In the genomic region with DNA sequence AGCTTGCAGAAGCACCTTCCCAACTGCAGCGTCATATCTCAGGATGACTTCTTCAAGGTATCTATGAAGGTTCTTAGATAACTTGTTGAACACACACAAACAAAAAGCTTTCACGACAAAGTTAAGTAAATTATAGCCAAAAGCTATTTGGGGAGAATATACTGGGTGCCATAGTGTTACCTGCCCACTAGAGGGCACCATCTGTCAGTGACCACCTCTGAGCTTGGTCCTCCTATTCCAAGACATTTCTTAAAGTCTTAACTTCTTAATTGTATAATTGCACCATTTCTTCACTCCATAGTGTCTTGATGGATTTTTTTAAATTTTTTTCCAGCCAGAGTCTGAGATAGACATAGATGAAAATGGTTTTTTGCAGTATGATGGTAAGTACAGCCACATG, we compare ENCODE assay signal across 9 mouse cellular contexts. TPM values are rescaled to one million over a fixed set of nuclear protein-coding genes. Genes with fewer than 3 reads are reported as not detected.
DNase-seq lines count a peak whose midpoint lies in the region; ATAC-seq and TF ChIP-seq lines count a peak whose summit lies in the region.
"Had no signal": no experiment of that assay in that cellular context is flagged by ENCODE, and none has a peak within 500 bp of the region (broad histone marks: within the 10 kb centered on the region; RNA-seq: fewer than 3 reads in every experiment).

No protein-coding gene starts in this region.

- DNase-seq in gastrocnemius, adult 2 months = no peak
- no peak for DNase-seq in gastrocnemius, postnatal 10 days
- DNase-seq in midbrain, embryonic 14.5 days = peak; percentile 13
- DNase-seq in Muller cell, postnatal 12 days (ENCODE audit: inconsistent ontology term) = no peak

- no peaks in the 10 kb centered on the region for H3K27me3 ChIP-seq in midbrain, embryonic 14.5 days (ENCODE audit: control insufficient read depth, insufficient read depth, low read length)
- H3K27me3 ChIP-seq in midbrain, embryonic 13.5 days = no peaks in the 10 kb centered on the region
- H3K27me3 ChIP-seq in small intestine, adult 2 months (ENCODE audit: control insufficient read depth, insufficient read depth, low read length) = no peaks in the 10 kb centered on the region
- no peaks in the 10 kb centered on the region for H3K27me3 ChIP-seq in heart, embryonic 11.5 days (ENCODE audit: control insufficient read depth, insufficient read depth, low read length)
- H3K27me3 ChIP-seq: limb, embryonic 15.5 days had no signal

- peak; percentile 80 for TF ChIP-seq CTCF in gastrocnemius, adult 2 months (IDR thresholded peaks at IDR 0.05)
- peak; percentile 33; the same call in 1 of the 2 replicates for TF ChIP-seq CTCF in small intestine, adult 2 months (IDR thresholded peaks at IDR 0.05; ENCODE audit: extremely low read depth, insufficient read length, insufficient replicate concordance, low read depth, low read length)

- H3K9me3 ChIP-seq in midbrain, embryonic 14.5 days (ENCODE audit: control insufficient read depth, low read length) = no peaks in the 10 kb centered on the region
- no peaks in the 10 kb centered on the region for H3K9me3 ChIP-seq in midbrain, embryonic 13.5 days
- no peaks in the 10 kb centered on the region for H3K9me3 ChIP-seq in heart, embryonic 11.5 days (replicated peaks; ENCODE audit: control insufficient read depth, low read length)
- H3K9me3 ChIP-seq: limb, embryonic 15.5 days had no signal

- TF ChIP-seq POLR2A in small intestine, adult 2 months (IDR thresholded peaks at IDR 0.05; ENCODE audit: low read depth, low read length) = no peak

- H3K4me2 ChIP-seq in midbrain, embryonic 14.5 days (ENCODE audit: low read length) = no peak overlapping the region
- no peak overlapping the region for H3K4me2 ChIP-seq in midbrain, embryonic 13.5 days (replicated peaks)
- H3K4me2 ChIP-seq in heart, embryonic 11.5 days = no peak overlapping the region
- H3K4me2 ChIP-seq: limb, embryonic 15.5 days had no signal

- WGBS in midbrain, embryonic 14.5 days = 28% methylated on average over 2 of the region's 2 CpGs
- WGBS in midbrain, embryonic 13.5 days = 30% methylated on average over 2 of the region's 2 CpGs
- 27% methylated on average over 2 of the region's 2 CpGs for WGBS in small intestine, adult 2 months
- 27% methylated on average over 2 of the region's 2 CpGs for WGBS in heart, embryonic 11.5 days (ENCODE audit: insufficient replicate concordance)

- no peaks in the 10 kb centered on the region for H3K4me1 ChIP-seq in midbrain, embryonic 14.5 days (ENCODE audit: control insufficient read depth, insufficient read depth, low read length)
- H3K4me1 ChIP-seq in midbrain, embryonic 13.5 days (replicated peaks) = peaks cover 3% of the 10 kb centered on the region; the same call in 1 of the 2 replicates
- no peaks in the 10 kb centered on the region for H3K4me1 ChIP-seq in small intestine, adult 2 months (ENCODE audit: control insufficient read depth, insufficient read depth, insufficient read length, low read length)
- peaks cover 5% of the 10 kb centered on the region; the same call in 1 of the 2 replicates for H3K4me1 ChIP-seq in heart, embryonic 11.5 days (ENCODE audit: control insufficient read depth, insufficient read depth, low read length)
- H3K4me1 ChIP-seq: limb, embryonic 15.5 days had no signal

- intact Hi-C loops in gastrocnemius, adult 2 months (cut with DNase I) = loop anchor here (2.0 kb wide), 2 partner anchors 31 to 73 kb away; partner anchors contain the start of genes Carnmt1 and D030056L22Rik

- H3K9ac ChIP-seq in midbrain, embryonic 14.5 days (replicated peaks; ENCODE audit: low read length) = no peak overlapping the region
- no peak overlapping the region for H3K9ac ChIP-seq in midbrain, embryonic 13.5 days (replicated peaks)
- no peak overlapping the region for H3K9ac ChIP-seq in heart, embryonic 11.5 days (ENCODE audit: low read depth, low read length)
- H3K9ac ChIP-seq: limb, embryonic 15.5 days had no signal

- H3K36me3 ChIP-seq in midbrain, embryonic 14.5 days (ENCODE audit: control insufficient read depth, insufficient read depth, low read length) = no peaks in the 10 kb centered on the region
- no peaks in the 10 kb centered on the region for H3K36me3 ChIP-seq in midbrain, embryonic 13.5 days
- peaks cover 13% of the 10 kb centered on the region for H3K36me3 ChIP-seq in small intestine, adult 2 months (ENCODE audit: control insufficient read depth, insufficient read depth, low read length)
- no peaks in the 10 kb centered on the region for H3K36me3 ChIP-seq in heart, embryonic 11.5 days (ENCODE audit: control insufficient read depth, insufficient read depth, low read length)
- H3K36me3 ChIP-seq: limb, embryonic 15.5 days had no signal

- no peak overlapping the region for H3K27ac ChIP-seq in gastrocnemius, adult 2 months
- no peak overlapping the region for H3K27ac ChIP-seq in midbrain, embryonic 14.5 days (replicated peaks; ENCODE audit: low read depth, low read length)
- H3K27ac ChIP-seq in midbrain, embryonic 13.5 days = no peak overlapping the region
- H3K27ac ChIP-seq in small intestine, adult 2 months (ENCODE audit: insufficient read depth, low read depth, low read length) = no peak overlapping the region
- no peak overlapping the region for H3K27ac ChIP-seq in heart, embryonic 11.5 days (ENCODE audit: low read depth, low read length)
- H3K27ac ChIP-seq: limb, embryonic 15.5 days had no signal

- no peak for ATAC-seq in midbrain, embryonic 14.5 days (ENCODE audit: low FRiP score, low TSS enrichment)
- no peak for ATAC-seq in midbrain, embryonic 13.5 days
- ATAC-seq in activated CD4-positive, CD25-positive, alpha-beta regulatory T cell, adult 4 months = peak; percentile 68
- no peak for ATAC-seq in heart, embryonic 11.5 days (replicated peaks; ENCODE audit: insufficient number of reproducible peaks, low FRiP score, low TSS enrichment)

- no peak overlapping the region for H3K4me3 ChIP-seq in gastrocnemius, adult 2 months
- no peak overlapping the region for H3K4me3 ChIP-seq in midbrain, embryonic 14.5 days (replicated peaks; ENCODE audit: low read depth, low read length)
- no peak overlapping the region for H3K4me3 ChIP-seq in midbrain, embryonic 13.5 days (replicated peaks)
- H3K4me3 ChIP-seq in small intestine, adult 2 months (ENCODE audit: low read depth, low read length) = no peak overlapping the region
- H3K4me3 ChIP-seq in heart, embryonic 11.5 days (ENCODE audit: low read depth, low read length) = no peak overlapping the region
- H3K4me3 ChIP-seq: limb, embryonic 15.5 days had no signal

RNA-seq across cellular contexts. Expression of gene Nmrk1, which starts 7.8 kb away (rescaled TPM):
- total RNA-seq in gastrocnemius, adult 2 months (2021) = 1 to 10 TPM; 2.8 to 3.3 TPM
- total RNA-seq in gastrocnemius, postnatal 10 days (2021) = 1 to 10 TPM; 3.1 to 4.0 TPM
- 4.8 and 6.9 TPM in 2 replicates for polyA plus RNA-seq in midbrain, embryonic 14.5 days (2014; fragmentation: Nextera tagmentation; extraction: Ambion mirVana)
- 5.0 and 5.6 TPM in 2 replicates for polyA plus RNA-seq in midbrain, embryonic 13.5 days (2015; fragmentation: Nextera tagmentation; extraction: Ambion mirVana)
- polyA plus RNA-seq in activated CD4-positive, CD25-positive, alpha-beta regulatory T cell, adult 4 months (2017; shearing (Covaris generic)) = 1 to 10 TPM; 6.0 to 7.3 TPM
- polyA plus RNA-seq in small intestine, adult 2 months (2012; rRNA removed) = 2.3 TPM in 2 replicates
- 6.0 and 7.6 TPM in 2 replicates for polyA plus RNA-seq in heart, embryonic 11.5 days (2014; fragmentation: Nextera tagmentation; extraction: Ambion mirVana)

RNA-seq across cellular contexts. Expression of gene Ostf1, which starts 7.9 kb away (rescaled TPM):
- 10 to 100 TPM; 20.6 to 21.6 TPM for total RNA-seq in gastrocnemius, adult 2 months (2021)
- total RNA-seq in gastrocnemius, postnatal 10 days (2021) = 10 to 100 TPM; 31.7 to 37.6 TPM
- 28.5 and 40.7 TPM in 2 replicates for polyA plus RNA-seq in midbrain, embryonic 14.5 days (2014; fragmentation: Nextera tagmentation; extraction: Ambion mirVana)
- 34.6 and 34.7 TPM in 2 replicates for polyA plus RNA-seq in midbrain, embryonic 13.5 days (2015; fragmentation: Nextera tagmentation; extraction: Ambion mirVana)
- 100 to 1,000 TPM; 142 to 143 TPM for polyA plus RNA-seq in activated CD4-positive, CD25-positive, alpha-beta regulatory T cell, adult 4 months (2017; shearing (Covaris generic))
- 27.2 and 52.6 TPM in 2 replicates for polyA plus RNA-seq in small intestine, adult 2 months (2012; rRNA removed)
- 60.2 and 65.4 TPM in 2 replicates for polyA plus RNA-seq in heart, embryonic 11.5 days (2014; fragmentation: Nextera tagmentation; extraction: Ambion mirVana)

RNA-seq across cellular contexts. Expression of gene Carnmt1, which starts 31.0 kb away (rescaled TPM):
- total RNA-seq in gastrocnemius, adult 2 months (2021) = 100 to 1,000 TPM; 130 to 135 TPM
- total RNA-seq in gastrocnemius, postnatal 10 days (2021) = 10 to 100 TPM; 55.6 to 58.0 TPM
- 18.0 and 18.4 TPM in 2 replicates for polyA plus RNA-seq in midbrain, embryonic 14.5 days (2014; fragmentation: Nextera tagmentation; extraction: Ambion mirVana)
- 13.2 and 14.7 TPM in 2 replicates for polyA plus RNA-seq in midbrain, embryonic 13.5 days (2015; fragmentation: Nextera tagmentation; extraction: Ambion mirVana)
- polyA plus RNA-seq in activated CD4-positive, CD25-positive, alpha-beta regulatory T cell, adult 4 months (2017; shearing (Covaris generic)) = 1 to 10 TPM; 2.7 to 4.3 TPM
- 3.3 and 5.0 TPM in 2 replicates for polyA plus RNA-seq in small intestine, adult 2 months (2012; rRNA removed)
- 21.7 and 26.5 TPM in 2 replicates for polyA plus RNA-seq in heart, embryonic 11.5 days (2014; fragmentation: Nextera tagmentation; extraction: Ambion mirVana)
